Mouse (Mus musculus) thymus, adult 2 months (tissue): ENCODE data around the gene Cbfa2t2.

ENCODE experiments used
- CTCF ChIP-seq: fragments of 200-500 bp; IDR thresholded peaks from 2 replicates; pipeline ENCODE4 v1.5.1; 2012; ENCODE audit warnings: mild to moderate bottlenecking, control low read depth, low read length, moderate library complexity, borderline replicate concordance; ENCODE audit not compliant: control insufficient read depth, poor library complexity, insufficient read depth; ENCODE audit errors: extremely low read depth
- POLR2A ChIP-seq: fragments of 200-500 bp; IDR thresholded peaks from 2 replicates; pipeline ENCODE4 v1.6.1; 2012; ENCODE audit warnings: mild to moderate bottlenecking, low read length, control low read depth, moderate library complexity; ENCODE audit not compliant: control insufficient read depth, poor library complexity, insufficient read depth; ENCODE audit errors: extremely low read depth

DNA sequence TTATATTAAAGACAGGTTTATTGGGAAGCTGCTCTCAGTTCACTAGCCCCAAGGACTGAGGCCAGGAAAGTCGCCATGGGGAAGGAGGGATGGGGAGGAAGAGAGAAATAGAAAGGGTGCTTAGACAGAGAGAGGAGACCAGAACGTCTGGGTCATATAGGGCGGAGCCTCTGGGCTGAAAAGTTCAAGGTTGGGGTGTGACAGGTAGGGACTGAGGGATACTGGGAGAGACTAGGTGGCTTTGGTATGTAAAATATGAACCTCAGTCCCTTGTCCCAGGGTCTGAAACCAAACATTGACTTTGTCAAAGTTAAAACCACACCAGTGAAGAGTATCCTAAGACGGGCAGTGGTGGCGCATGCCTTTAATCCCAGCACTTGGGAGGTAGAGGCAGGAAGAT lies 30.9 kb downstream of the Cbfa2t2 start:
- TF ChIP-seq CTCF, result no peak
- no peak for TF ChIP-seq POLR2A
